ENCODE assay signal across 8 mouse cellular contexts in genomic region chr15:102510110-102510509, GRCm38 (mm10). TPM values are rescaled to one million over a fixed set of nuclear protein-coding genes. Genes with fewer than 3 reads are reported as not detected.
A peak's percentile ranks its signal among the peaks of the same experiment; 100 is the strongest.
DNase-seq lines count a peak whose midpoint lies in the region; ATAC-seq lines count a peak whose summit lies in the region.

No protein-coding gene starts in this region.

- peak overlapping the region; percentile 71 for H3K9ac ChIP-seq in neural tube, embryonic 11.5 days (ENCODE audit: low read length)
- peak overlapping the region; percentile 81 for H3K9ac ChIP-seq in hindbrain, embryonic 13.5 days
- H3K9ac ChIP-seq in midbrain, embryonic 11.5 days (ENCODE audit: low read length) = peak overlapping the region; percentile 80

- H3K36me3 ChIP-seq in neural tube, embryonic 11.5 days (ENCODE audit: control insufficient read depth, insufficient read depth, low read length) = no peaks in the 10 kb centered on the region
- H3K36me3 ChIP-seq in hindbrain, embryonic 13.5 days = peaks cover 19% of the 10 kb centered on the region
- no peaks in the 10 kb centered on the region for H3K36me3 ChIP-seq in midbrain, embryonic 11.5 days (ENCODE audit: control insufficient read depth, insufficient read depth, low read length)

- no peaks in the 10 kb centered on the region for H3K27me3 ChIP-seq in neural tube, embryonic 11.5 days (ENCODE audit: control insufficient read depth, insufficient read depth, low read length)
- no peaks in the 10 kb centered on the region for H3K27me3 ChIP-seq in hindbrain, embryonic 13.5 days
- no peaks in the 10 kb centered on the region for H3K27me3 ChIP-seq in midbrain, embryonic 11.5 days (ENCODE audit: control insufficient read depth, insufficient read depth, low read length)

- DNase-seq in embryo, embryonic 11 days = peak; percentile 32
- no peak for DNase-seq in embryo, embryonic 10 days (ENCODE audit: low spot score)
- DNase-seq in neural tube, embryonic 11.5 days (ENCODE audit: low spot score) = no peak
- no peak for DNase-seq in neural tube, embryonic 10.5 days (ENCODE audit: extremely low spot score, low spot score)
- no peak for DNase-seq in midbrain, embryonic 11.5 days (ENCODE audit: low spot score, missing footprints)
- DNase-seq in gastrocnemius, postnatal 36 days = no peak
- no peak for DNase-seq in frontal cortex, postnatal 25 days (ENCODE audit: low spot score in 2 of 2)

- H3K9me3 ChIP-seq in neural tube, embryonic 11.5 days (ENCODE audit: control insufficient read depth, low read length) = no peaks in the 10 kb centered on the region
- H3K9me3 ChIP-seq in hindbrain, embryonic 13.5 days = no peaks in the 10 kb centered on the region
- H3K9me3 ChIP-seq in midbrain, embryonic 11.5 days (ENCODE audit: control insufficient read depth, low read length) = no peaks in the 10 kb centered on the region

- ATAC-seq in neural tube, embryonic 11.5 days (ENCODE audit: insufficient read depth, low FRiP score, low TSS enrichment) = peak; percentile 61
- peak; percentile 65 for ATAC-seq in hindbrain, embryonic 13.5 days (ENCODE audit: low FRiP score)
- ATAC-seq in midbrain, embryonic 11.5 days (ENCODE audit: low FRiP score) = peak; percentile 66

- intact Hi-C loops in gastrocnemius, postnatal 36 days (cut with DNase I) = loop anchor here (5.0 kb wide), 1 partner anchor 33 kb away; no protein-coding TSS in a partner anchor

- H3K4me3 ChIP-seq in neural tube, embryonic 11.5 days (ENCODE audit: low read depth, low read length) = peak overlapping the region; percentile 61
- peak overlapping the region; percentile 62 for H3K4me3 ChIP-seq in hindbrain, embryonic 13.5 days
- peak overlapping the region; percentile 62 for H3K4me3 ChIP-seq in midbrain, embryonic 11.5 days (ENCODE audit: low read depth, low read length)

- H3K27ac ChIP-seq in neural tube, embryonic 11.5 days (ENCODE audit: low read depth, low read length) = peak overlapping the region; percentile 78
- H3K27ac ChIP-seq in hindbrain, embryonic 13.5 days = peak overlapping the region; percentile 92
- H3K27ac ChIP-seq in midbrain, embryonic 11.5 days (ENCODE audit: low read depth, low read length) = peak overlapping the region; percentile 81

- peak overlapping the region; percentile 96 for H3K4me2 ChIP-seq in neural tube, embryonic 11.5 days (ENCODE audit: low read depth)
- peak overlapping the region; percentile 80 for H3K4me2 ChIP-seq in hindbrain, embryonic 13.5 days
- H3K4me2 ChIP-seq in midbrain, embryonic 11.5 days = peak overlapping the region; percentile 82

- peaks cover 28% of the 10 kb centered on the region for H3K4me1 ChIP-seq in neural tube, embryonic 11.5 days (ENCODE audit: control insufficient read depth, insufficient read depth, low read length)
- peaks cover 69% of the 10 kb centered on the region for H3K4me1 ChIP-seq in hindbrain, embryonic 13.5 days (replicated peaks)
- H3K4me1 ChIP-seq in midbrain, embryonic 11.5 days (ENCODE audit: control insufficient read depth, insufficient read depth, low read length) = peaks cover 33% of the 10 kb centered on the region

- WGBS in neural tube, embryonic 11.5 days = 7% methylated on average over 9 of the region's 9 CpGs
- WGBS in hindbrain, embryonic 13.5 days = 4% methylated on average over 9 of the region's 9 CpGs
- WGBS in midbrain, embryonic 11.5 days = 7% methylated on average over 9 of the region's 9 CpGs

RNA-seq across cellular contexts. Expression of gene Gm10337, which starts 6.6 kb away (rescaled TPM):
- polyA plus RNA-seq in neural tube, embryonic 11.5 days (2014; fragmentation: Nextera tagmentation; extraction: Ambion mirVana) = 4.1 and 10.3 TPM in 2 replicates
- 6.3 and 17.2 TPM in 2 replicates for polyA plus RNA-seq in hindbrain, embryonic 13.5 days (2015; fragmentation: Nextera tagmentation; extraction: Ambion mirVana)
- polyA plus RNA-seq in midbrain, embryonic 11.5 days (2014; fragmentation: Nextera tagmentation; extraction: Ambion mirVana) = 6.7 TPM in 1 of 2 replicates, not detected in the other
- not detected for total RNA-seq in gastrocnemius, postnatal 36 days (2021)

RNA-seq across cellular contexts. Expression of gene Map3k12, which starts 6.8 kb away (rescaled TPM):
- 24.8 and 26.1 TPM in 2 replicates for polyA plus RNA-seq in neural tube, embryonic 11.5 days (2014; fragmentation: Nextera tagmentation; extraction: Ambion mirVana)
- 48.9 and 49.6 TPM in 2 replicates for polyA plus RNA-seq in hindbrain, embryonic 13.5 days (2015; fragmentation: Nextera tagmentation; extraction: Ambion mirVana)
- 16.4 and 19.7 TPM in 2 replicates for polyA plus RNA-seq in midbrain, embryonic 11.5 days (2014; fragmentation: Nextera tagmentation; extraction: Ambion mirVana)
- 1 to 10 TPM; 1.6 to 1.9 TPM for total RNA-seq in gastrocnemius, postnatal 36 days (2021)

RNA-seq across cellular contexts. Expression of gene Tarbp2, which starts 7.9 kb away (rescaled TPM):
- polyA plus RNA-seq in neural tube, embryonic 11.5 days (2014; fragmentation: Nextera tagmentation; extraction: Ambion mirVana) = 103 and 105 TPM in 2 replicates
- polyA plus RNA-seq in hindbrain, embryonic 13.5 days (2015; fragmentation: Nextera tagmentation; extraction: Ambion mirVana) = 94.5 and 94.6 TPM in 2 replicates
- polyA plus RNA-seq in midbrain, embryonic 11.5 days (2014; fragmentation: Nextera tagmentation; extraction: Ambion mirVana) = 91.2 and 96.6 TPM in 2 replicates
- total RNA-seq in gastrocnemius, postnatal 36 days (2021) = 10 to 100 TPM; 33.0 to 33.4 TPM

RNA-seq across cellular contexts. Expression of gene Npff, which starts 14.6 kb away (rescaled TPM):
- polyA plus RNA-seq in neural tube, embryonic 11.5 days (2014; fragmentation: Nextera tagmentation; extraction: Ambion mirVana) = 3.0 and 3.4 TPM in 2 replicates
- polyA plus RNA-seq in hindbrain, embryonic 13.5 days (2015; fragmentation: Nextera tagmentation; extraction: Ambion mirVana) = 6.1 and 7.1 TPM in 2 replicates
- polyA plus RNA-seq in midbrain, embryonic 11.5 days (2014; fragmentation: Nextera tagmentation; extraction: Ambion mirVana) = 0.98 and 1.9 TPM in 2 replicates
- total RNA-seq in gastrocnemius, postnatal 36 days (2021) = 1 to 10 TPM; 1.3 to 2.1 TPM

RNA-seq across cellular contexts. Expression of gene Pcbp2, which starts 39.8 kb away (rescaled TPM):
- polyA plus RNA-seq in neural tube, embryonic 11.5 days (2014; fragmentation: Nextera tagmentation; extraction: Ambion mirVana) = 220 and 232 TPM in 2 replicates
- 148 and 150 TPM in 2 replicates for polyA plus RNA-seq in hindbrain, embryonic 13.5 days (2015; fragmentation: Nextera tagmentation; extraction: Ambion mirVana)
- polyA plus RNA-seq in midbrain, embryonic 11.5 days (2014; fragmentation: Nextera tagmentation; extraction: Ambion mirVana) = 234 and 255 TPM in 2 replicates
- 100 to 1,000 TPM; 350 to 411 TPM for total RNA-seq in gastrocnemius, postnatal 36 days (2021)
